Comparison of ENCODE assay signal across 8 mouse cellular contexts in the genomic region with DNA sequence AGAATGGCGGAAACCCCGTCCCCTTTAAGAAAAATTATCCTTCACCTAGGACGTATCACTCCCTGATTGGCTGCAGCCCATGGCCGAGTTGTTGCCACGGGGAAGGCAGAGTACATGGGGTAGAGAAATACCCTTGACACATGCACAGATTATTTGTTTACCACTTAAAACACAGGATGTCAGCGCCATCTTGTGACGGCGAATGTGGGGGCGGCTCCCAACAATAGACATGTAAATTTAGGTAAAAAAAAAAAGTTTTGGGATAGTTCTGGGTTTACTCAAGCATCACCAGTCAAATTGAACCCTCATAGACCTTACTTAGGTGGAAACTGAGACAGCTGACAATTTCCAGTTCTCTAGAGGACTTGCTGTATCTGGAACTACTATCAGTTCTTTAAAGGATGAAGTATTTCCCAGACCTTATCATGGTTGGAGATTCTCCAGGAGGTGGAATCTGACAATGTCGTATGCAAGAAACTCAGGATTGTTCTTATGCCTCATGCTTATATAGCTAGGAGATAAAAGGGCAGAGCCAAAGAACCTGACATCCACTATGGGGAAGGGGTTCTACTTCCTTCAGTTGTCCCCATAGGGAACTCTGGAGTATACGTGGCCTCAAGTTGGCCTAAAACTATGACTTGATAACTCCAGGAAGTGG. TPM values are rescaled to one million over a fixed set of nuclear protein-coding genes. Genes with fewer than 3 reads are reported as not detected.
DNase-seq lines count a peak whose midpoint lies in the region; ATAC-seq and TF ChIP-seq lines count a peak whose summit lies in the region.

No protein-coding gene starts in this region.

- no peak for DNase-seq in heart, adult 18-20 months
- no peak for DNase-seq in liver, postnatal 0 days
- DNase-seq in urinary bladder, adult 18-20 months (ENCODE audit: low spot score in 2 of 2) = no peak
- DNase-seq in lung, adult 18-20 months = no peak

- H3K4me3 ChIP-seq in heart, embryonic 16.5 days (ENCODE audit: low read length) = peak overlapping the region; percentile 34
- H3K4me3 ChIP-seq in E14TG2a.4 (replicated peaks; ENCODE audit: low read length) = peak overlapping the region; percentile 68
- H3K4me3 ChIP-seq in embryonic fibroblast, embryonic 13.5 days (ENCODE audit: insufficient read depth, low read length) = peak overlapping the region; percentile 35
- H3K4me3 ChIP-seq in liver, postnatal 0 days (ENCODE audit: low read depth, low read length) = no peak overlapping the region

- no peaks in the 10 kb centered on the region for H3K36me3 ChIP-seq in heart, embryonic 16.5 days (ENCODE audit: control insufficient read depth, insufficient read depth)
- H3K36me3 ChIP-seq in E14TG2a.4 (ENCODE audit: insufficient read depth, low read length) = no peaks in the 10 kb centered on the region
- no peaks in the 10 kb centered on the region for H3K36me3 ChIP-seq in liver, postnatal 0 days (replicated peaks; ENCODE audit: insufficient read depth, low read length)

- no peak for TF ChIP-seq EP300 in liver, postnatal 0 days (IDR thresholded peaks at IDR 0.05; ENCODE audit: low read depth)

- H3K9me3 ChIP-seq in heart, embryonic 16.5 days (replicated peaks; ENCODE audit: control insufficient read depth, low read length) = no peaks in the 10 kb centered on the region
- no peaks in the 10 kb centered on the region for H3K9me3 ChIP-seq in E14TG2a.4 (ENCODE audit: low read length)
- no peaks in the 10 kb centered on the region for H3K9me3 ChIP-seq in liver, postnatal 0 days (ENCODE audit: low read length)

- no peaks in the 10 kb centered on the region for H3K4me1 ChIP-seq in heart, embryonic 16.5 days (ENCODE audit: control insufficient read depth, insufficient read depth, low read length)
- peaks cover 17% of the 10 kb centered on the region for H3K4me1 ChIP-seq in E14TG2a.4 (replicated peaks; ENCODE audit: low read depth, low read length)
- H3K4me1 ChIP-seq in embryonic fibroblast, embryonic 13.5 days (ENCODE audit: control insufficient read depth, insufficient read depth, low read length) = no peaks in the 10 kb centered on the region
- H3K4me1 ChIP-seq in liver, postnatal 0 days (ENCODE audit: insufficient read depth) = no peaks in the 10 kb centered on the region

- no peak overlapping the region for H3K27ac ChIP-seq in heart, embryonic 16.5 days (ENCODE audit: low read length)
- H3K27ac ChIP-seq in embryonic fibroblast, embryonic 13.5 days (ENCODE audit: insufficient read depth, low read length) = no peak overlapping the region
- no peak overlapping the region for H3K27ac ChIP-seq in liver, postnatal 0 days (ENCODE audit: low read depth)

- no peaks in the 10 kb centered on the region for H3K27me3 ChIP-seq in heart, embryonic 16.5 days (ENCODE audit: control insufficient read depth, insufficient read depth, low read length)
- no peaks in the 10 kb centered on the region for H3K27me3 ChIP-seq in E14TG2a.4 (ENCODE audit: insufficient read depth, low read length)
- H3K27me3 ChIP-seq in liver, postnatal 0 days (ENCODE audit: insufficient read depth, low read length) = no peaks in the 10 kb centered on the region

- H3K4me2 ChIP-seq in heart, embryonic 16.5 days (ENCODE audit: low read depth, low read length) = peak overlapping the region; percentile 41; the same call in 1 of the 2 replicates
- no peak overlapping the region for H3K4me2 ChIP-seq in liver, postnatal 0 days (ENCODE audit: low read depth, low read length)

- WGBS in heart, embryonic 16.5 days = 57% methylated on average over 11 of the region's 11 CpGs
- 45% methylated on average over 11 of the region's 11 CpGs for WGBS in liver, postnatal 0 days (ENCODE audit: insufficient replicate concordance)

- no peak for ATAC-seq in heart, embryonic 16.5 days (replicated peaks; ENCODE audit: extremely low read depth, insufficient read depth, low FRiP score)
- no peak for ATAC-seq in liver, postnatal 0 days
- ATAC-seq in erythroid progenitor cell, adult 5-6 weeks (replicated peaks; ENCODE audit: low FRiP score, poor library complexity, severe bottlenecking) = no peak

- TF ChIP-seq CTCF in E14TG2a.4 (conservative IDR thresholded peaks at IDR 0.05; ENCODE audit: low read length) = peak; percentile 8
- TF ChIP-seq CTCF in embryonic fibroblast, embryonic 13.5 days (IDR thresholded peaks at IDR 0.05; ENCODE audit: borderline replicate concordance, insufficient read depth, low read length) = no peak
- TF ChIP-seq CTCF in liver, postnatal 0 days (IDR thresholded peaks at IDR 0.05; ENCODE audit: low read depth) = peak; percentile 21; the same call in 1 of the 2 replicates

- no peak for TF ChIP-seq POLR2A in embryonic fibroblast, embryonic 13.5 days (IDR thresholded peaks at IDR 0.05; ENCODE audit: low read depth, low read length)

- no peak overlapping the region for H3K9ac ChIP-seq in heart, embryonic 16.5 days (ENCODE audit: low read length)
- H3K9ac ChIP-seq in liver, postnatal 0 days (replicated peaks) = no peak overlapping the region

RNA-seq across cellular contexts. Expression of a gene that starts 35.8 kb away (rescaled TPM):
- 241 and 256 TPM in 2 replicates for polyA plus RNA-seq in heart, embryonic 16.5 days (2015; fragmentation: Nextera tagmentation; extraction: Ambion mirVana)
- 100 to 1,000 TPM; 122 to 133 TPM for total RNA-seq in heart, adult 18-20 months (2021)
- 280 and 348 TPM in 2 replicates for polyA plus RNA-seq in embryonic fibroblast, embryonic 13.5 days (2011; ENCODE audit: insufficient read length, low read depth, missing spikeins)
- polyA plus RNA-seq in liver, postnatal 0 days (2015; fragmentation: Nextera tagmentation; extraction: Ambion mirVana) = 56.1 and 60.7 TPM in 2 replicates
- 51.9 and 78.0 TPM in 2 replicates for total RNA-seq in erythroid progenitor cell, adult 5-6 weeks (2015; ENCODE audit: low replicate concordance)
- total RNA-seq in erythroid progenitor cell, adult 5-6 weeks (2017; ENCODE audit: low replicate concordance) = 46.1 and 46.3 TPM in 2 replicates
